Mouse (Mus musculus) midbrain, postnatal 0 days (tissue): ENCODE results near the gene Fam98a. TPM values are rescaled to one million over a fixed set of nuclear protein-coding genes. Genes with fewer than 3 reads are reported as not detected.

Experiments used
- ATAC-seq: fragments of 200-750 bp; cut with Nextera tagmentation; 2 replicates; pipeline ENCODE4 v1.8.0; 2017; ENCODE audit warnings: moderate number of reproducible peaks, mild to moderate bottlenecking, moderate TSS enrichment, moderate library complexity; ENCODE audit not compliant: low FRiP score
- DNase-seq: peaks from one replicate; pipeline ENCODE4 v3.0.0-alpha.2; 2015; ENCODE audit warnings: low spot score
- H3K27ac ChIP-seq: fragments of 300-500 bp; sonication (generic); 2 replicates; pipeline ENCODE4 v1.5.1; 2014; ENCODE audit warnings: low read depth, mild to moderate bottlenecking, low read length, mixed read lengths
- H3K27me3 ChIP-seq: fragments of 300-500 bp; sonication (generic); 2 replicates; pipeline ENCODE4 v1.6.1; 2014; ENCODE audit warnings: low read length, control low read depth, mixed read lengths; ENCODE audit not compliant: insufficient read depth
- H3K36me3 ChIP-seq: fragments of 300-500 bp; sonication (generic); 2 replicates; pipeline ENCODE4 v1.6.1; 2014; ENCODE audit warnings: low read length, control low read depth, mixed read lengths; ENCODE audit not compliant: insufficient read depth
- H3K4me1 ChIP-seq: fragments of 300-500 bp; sonication (generic); 2 replicates; pipeline ENCODE4 v1.6.1; 2014; ENCODE audit warnings: mild to moderate bottlenecking, control low read depth, antibody characterized with exemption, low read length, mixed read lengths; ENCODE audit not compliant: insufficient read depth
- H3K4me2 ChIP-seq: fragments of 300-500 bp; sonication (generic); 2 replicates; pipeline ENCODE4 v1.6.1; 2014; ENCODE audit warnings: low read depth, mild to moderate bottlenecking, low read length, mixed read lengths; ENCODE audit not compliant: poor library complexity, severe bottlenecking
- H3K4me3 ChIP-seq: fragments of 300-500 bp; sonication (generic); 2 replicates; pipeline ENCODE4 v1.5.1; 2014; ENCODE audit warnings: low read depth, mild to moderate bottlenecking, low read length, moderate library complexity
- H3K9ac ChIP-seq: fragments of 300-500 bp; sonication (generic); replicated peaks from 2 replicates; pipeline ENCODE4 v1.6.1; 2014; ENCODE audit warnings: mild to moderate bottlenecking, low read length, moderate library complexity, mixed read lengths; ENCODE audit not compliant: poor library complexity, severe bottlenecking
- H3K9me3 ChIP-seq: fragments of 300-500 bp; sonication (generic); 2 replicates; pipeline ENCODE4 v1.6.1; 2016; ENCODE audit warnings: low read length, control low read depth
- CTCF ChIP-seq: IDR thresholded peaks from 2 replicates; pipeline ENCODE4 v1.5.1; 2016; ENCODE audit warnings: antibody characterized with exemption, mild to moderate bottlenecking
- WGBS: fragments of 180-500 bp; shearing (Covaris S2); extraction: QIAGEN DNeasy Blood & Tissue Kit; methylation state at CpG from one replicate; pipeline ENCODE4 v1.1.7; 2014; 5-methylcytosine and 5-hydroxymethylcytosine counted together
- polyA plus RNA-seq: library from polyadenylated mRNA; unstranded; fragments of >200 nt; fragmentation: Nextera tagmentation; extraction: Ambion mirVana; gene quantifications from 2 replicates; pipeline ENCODE4 v1.2.1, GENCODE M21; 2015
- total RNA-seq: library from RNA; depleted of rRNA; stranded (reverse); fragments of >200 nt; gene quantifications from 2 replicates; pipeline ENCODE4 v1.2.3, GENCODE M21; 2014; rRNA removed

Gene Fam98a
- total and polyA plus RNA-seq, 2 experiments from 2014 or later = 16.3 to 20.5 TPM

GRCm38 (mm10) chr17:75506097-75506675 is 45.6 kb downstream of the Fam98a start:
- TF ChIP-seq CTCF = no peak
- no peaks in the 10 kb centered on the region for H3K9me3 ChIP-seq
- no peaks in the 10 kb centered on the region for H3K36me3 ChIP-seq
- DNase-seq = no peak
- no peak overlapping the region for H3K9ac ChIP-seq
- no peaks in the 10 kb centered on the region for H3K4me1 ChIP-seq
- no peak for ATAC-seq
- no peaks in the 10 kb centered on the region for H3K27me3 ChIP-seq
- 88% methylated on average over 10 of the region's 10 CpGs for WGBS
- H3K27ac ChIP-seq = no peak overlapping the region
- no peak overlapping the region for H3K4me3 ChIP-seq
- no peak overlapping the region for H3K4me2 ChIP-seq

- H3K27ac ChIP-seq = no peak overlapping the region
- H3K4me2 ChIP-seq = no peak overlapping the region
- WGBS = 93% methylated on average over 5 of the region's 5 CpGs
- no peaks in the 10 kb centered on the region for H3K36me3 ChIP-seq
- TF ChIP-seq CTCF = no peak
- H3K4me3 ChIP-seq = no peak overlapping the region
- ATAC-seq (no peak), DNase-seq (no peak)
- H3K27me3 ChIP-seq = no peaks in the 10 kb centered on the region
- H3K9me3 ChIP-seq = no peaks in the 10 kb centered on the region
- no peak overlapping the region for H3K9ac ChIP-seq
- H3K4me1 ChIP-seq = no peaks in the 10 kb centered on the region
Observed at GRCm38 (mm10) chr17:75505053-75505452, 46.7 kb downstream of the Fam98a start.

GRCm38 (mm10) chr17:75503031-75503430 is 48.7 kb downstream of the Fam98a start:
- TF ChIP-seq CTCF = no peak
- Histone ChIP-seq H3K27me3 (no peaks in the 10 kb centered on the region), H3K9me3 (no peaks in the 10 kb centered on the region), H3K4me2 (no peak overlapping the region), H3K4me1 (no peaks in the 10 kb centered on the region), H3K9ac (no peak overlapping the region), H3K27ac (no peak overlapping the region), H3K4me3 (no peak overlapping the region), H3K36me3 (no peaks in the 10 kb centered on the region)
- no peak for DNase-seq
- WGBS = 89% methylated on average over 3 of the region's 3 CpGs
- no peak for ATAC-seq

- H3K4me2 ChIP-seq = no peak overlapping the region
- ATAC-seq (no peak), DNase-seq (peak; percentile 14)
- no peak overlapping the region for H3K4me3 ChIP-seq
- no peak overlapping the region for H3K27ac ChIP-seq
- no peaks in the 10 kb centered on the region for H3K9me3 ChIP-seq
- no peak overlapping the region for H3K9ac ChIP-seq
- 79% methylated on average over 6 of the region's 6 CpGs for WGBS
- H3K27me3 ChIP-seq = no peaks in the 10 kb centered on the region
- TF ChIP-seq CTCF = no peak
- H3K4me1 ChIP-seq = no peaks in the 10 kb centered on the region
- no peaks in the 10 kb centered on the region for H3K36me3 ChIP-seq
Observed at GRCm38 (mm10) chr17:75498241-75498651, 53.5 kb downstream of the Fam98a start.

- no peak for TF ChIP-seq CTCF
- Histone ChIP-seq H3K4me2 (no peak overlapping the region), H3K4me3 (no peak overlapping the region), H3K36me3 (no peaks in the 10 kb centered on the region), H3K4me1 (no peaks in the 10 kb centered on the region), H3K27me3 (no peaks in the 10 kb centered on the region), H3K9me3 (no peaks in the 10 kb centered on the region), H3K27ac (no peak overlapping the region), H3K9ac (no peak overlapping the region)
- WGBS = 77% methylated on average over 4 of the region's 4 CpGs
- DNase-seq (no peak), ATAC-seq (no peak)
Observed at GRCm38 (mm10) chr17:75495213-75495612, 56.5 kb downstream of the Fam98a start.

Other genes with a start within 250 kb of the Fam98a start
- 8.1 and 9.3 TPM in 2 replicates for gene Rasgrp3, start 116.0 kb downstream of the Fam98a start, total RNA-seq
- 3.2 and 4.8 TPM in 2 replicates for gene Rasgrp3, start 116.0 kb downstream of the Fam98a start, polyA plus RNA-seq